Mouse (Mus musculus) ES-Bruce4 (cell line): ENCODE measurements around the gene Lipt2. TPM values are rescaled to one million over a fixed set of nuclear protein-coding genes. Genes with fewer than 3 reads are reported as not detected.

ENCODE experiments used
- H3K27ac ChIP-seq: 2 replicates; pipeline ENCODE4 v1.5.1; 2012; ENCODE audit warnings: low read length, inconsistent platforms; ENCODE audit not compliant: insufficient read depth
- H3K27me3 ChIP-seq: 2 replicates; pipeline ENCODE4 v1.6.1; 2012; ENCODE audit warnings: mild to moderate bottlenecking, low read length, inconsistent platforms; ENCODE audit not compliant: control insufficient read depth, poor library complexity, insufficient read depth, severe bottlenecking
- H3K36me3 ChIP-seq: 2 replicates; pipeline ENCODE4 v1.6.1; 2012; ENCODE audit warnings: inconsistent platforms, mild to moderate bottlenecking, low read length, moderate library complexity; ENCODE audit not compliant: control insufficient read depth, poor library complexity, insufficient read depth, severe bottlenecking
- H3K4me1 ChIP-seq: one replicate; pipeline ENCODE4 v1.8.1; 2011; ENCODE audit warnings: low read length; ENCODE audit not compliant: control insufficient read depth, insufficient read depth
- H3K4me3 ChIP-seq: 2 replicates; pipeline ENCODE4 v1.5.1; 2011; ENCODE audit warnings: low read depth, mild to moderate bottlenecking, low read length
- H3K9ac ChIP-seq: 2 replicates; pipeline ENCODE4 v1.6.1; 2012; ENCODE audit warnings: low read depth, mild to moderate bottlenecking, inconsistent platforms; ENCODE audit not compliant: poor library complexity, severe bottlenecking
- H3K9me3 ChIP-seq: replicated peaks from 2 replicates; pipeline ENCODE4 v1.6.1; 2012; ENCODE audit warnings: mild to moderate bottlenecking, low read length, inconsistent platforms; ENCODE audit not compliant: control insufficient read depth, poor library complexity, insufficient read depth, severe bottlenecking
- CTCF ChIP-seq: IDR thresholded peaks from one replicate; pipeline ENCODE4 v1.8.1; 2011; ENCODE audit warnings: low read depth, low read length
- EP300 ChIP-seq: IDR thresholded peaks from 2 replicates; pipeline ENCODE4 v1.6.1; 2011; ENCODE audit warnings: low read depth, low read length; ENCODE audit not compliant: insufficient read depth
- POLR2A ChIP-seq: IDR thresholded peaks from one replicate; pipeline ENCODE4 v1.8.1; 2011; ENCODE audit warnings: low read length; ENCODE audit not compliant: insufficient read depth
- polyA plus RNA-seq: library from polyadenylated mRNA; stranded (reverse); fragments of >200 nt; gene quantifications from 2 replicates; pipeline ENCODE4 v1.2.4, GENCODE M21; 2011; ENCODE audit warnings: low read depth; ENCODE audit not compliant: missing spikeins, insufficient read depth, insufficient read length

Lipt2 gene
- polyA plus RNA-seq, 1 experiment = 7.6 TPM

- H3K27me3 ChIP-seq = no peaks in the 10 kb centered on the region
- no peak overlapping the region for H3K4me3 ChIP-seq
- no peaks in the 10 kb centered on the region for H3K36me3 ChIP-seq
- TF ChIP-seq EP300 (no peak), POLR2A (no peak), CTCF (no peak)
- no peak overlapping the region for H3K9ac ChIP-seq
- H3K4me1 ChIP-seq = no peaks in the 10 kb centered on the region
- no peaks in the 10 kb centered on the region for H3K9me3 ChIP-seq
- H3K27ac ChIP-seq = no peak overlapping the region
These were observed 26.7 kb upstream of the Lipt2 start for GRCm38 (mm10) chr7:100132379-100132778.

- no peaks in the 10 kb centered on the region for H3K27me3 ChIP-seq
- H3K9ac ChIP-seq = no peak overlapping the region
- no peak overlapping the region for H3K4me3 ChIP-seq
- no peaks in the 10 kb centered on the region for H3K36me3 ChIP-seq
- H3K9me3 ChIP-seq = no peaks in the 10 kb centered on the region
- no peaks in the 10 kb centered on the region for H3K4me1 ChIP-seq
- no peak for TF ChIP-seq CTCF
- no peak for TF ChIP-seq EP300
- no peak for TF ChIP-seq POLR2A
- H3K27ac ChIP-seq = no peak overlapping the region
These were observed 22.0 kb upstream of the Lipt2 start for GRCm38 (mm10) chr7:100137038-100137437.

GRCm38 (mm10) chr7:100138075-100138474, 21.0 kb upstream of the Lipt2 start:
- Histone ChIP-seq H3K36me3 (no peaks in the 10 kb centered on the region), H3K27me3 (no peaks in the 10 kb centered on the region), H3K9me3 (no peaks in the 10 kb centered on the region), H3K4me3 (no peak overlapping the region), H3K27ac (no peak overlapping the region), H3K9ac (no peak overlapping the region), H3K4me1 (no peaks in the 10 kb centered on the region)
- no peak for TF ChIP-seq POLR2A
- TF ChIP-seq EP300 = no peak
- TF ChIP-seq CTCF = no peak

- Histone ChIP-seq H3K27ac (no peak overlapping the region), H3K9me3 (0 out of 2 replicates have a peak, but pooled peaks cover 7% of the 10 kb centered on the region), H3K4me3 (no peak overlapping the region), H3K27me3 (no peaks in the 10 kb centered on the region), H3K36me3 (no peaks in the 10 kb centered on the region), H3K9ac (no peak overlapping the region), H3K4me1 (no peaks in the 10 kb centered on the region)
- TF ChIP-seq POLR2A = no peak
- no peak for TF ChIP-seq EP300
- TF ChIP-seq CTCF = no peak
These were observed 18.5 kb upstream of the Lipt2 start for GRCm38 (mm10) chr7:100140591-100140990.

- no peak overlapping the region for H3K9ac ChIP-seq
- H3K36me3 ChIP-seq = no peaks in the 10 kb centered on the region
- H3K4me3 ChIP-seq = no peak overlapping the region
- no peak overlapping the region for H3K27ac ChIP-seq
- no peaks in the 10 kb centered on the region for H3K4me1 ChIP-seq
- 0 out of 2 replicates have a peak, but pooled peaks cover 7% of the 10 kb centered on the region for H3K9me3 ChIP-seq
- no peaks in the 10 kb centered on the region for H3K27me3 ChIP-seq
- TF ChIP-seq POLR2A = no peak
These were observed 10.5 kb upstream of the Lipt2 start for GRCm38 (mm10) chr7:100148586-100148985.

- Histone ChIP-seq H3K9ac (no peak overlapping the region), H3K9me3 (no peaks in the 10 kb centered on the region), H3K4me1 (no peaks in the 10 kb centered on the region), H3K27ac (no peak overlapping the region), H3K36me3 (no peaks in the 10 kb centered on the region), H3K27me3 (no peaks in the 10 kb centered on the region), H3K4me3 (no peak overlapping the region)
- TF ChIP-seq POLR2A = no peak
- no peak for TF ChIP-seq EP300
- TF ChIP-seq CTCF = no peak
These were observed 9.0 kb upstream of the Lipt2 start for GRCm38 (mm10) chr7:100150086-100150485.
